In genomic region chrX:11752973-11753590, GRCm38 (mm10) we compare ENCODE assay signal across 8 mouse cellular contexts.
DNase-seq lines count a peak whose midpoint lies in the region; ATAC-seq and TF ChIP-seq lines count a peak whose summit lies in the region.

No protein-coding gene starts in this region.

- no peaks in the 10 kb centered on the region for H3K9me3 ChIP-seq in lung, embryonic 16.5 days (ENCODE audit: control insufficient read depth, low read length)
- no peaks in the 10 kb centered on the region for H3K9me3 ChIP-seq in midbrain, postnatal 0 days (ENCODE audit: low read length)
- H3K9me3 ChIP-seq in forebrain, embryonic 16.5 days (ENCODE audit: control insufficient read depth, low read length) = no peaks in the 10 kb centered on the region

- 14% methylated on average over 13 of the region's 13 CpGs for WGBS in lung, embryonic 16.5 days
- 28% methylated on average over 13 of the region's 13 CpGs for WGBS in midbrain, postnatal 0 days
- 44% methylated on average over 12 of the region's 13 CpGs for WGBS in forebrain, embryonic 16.5 days

- no peak for TF ChIP-seq CTCF in midbrain, postnatal 0 days (IDR thresholded peaks at IDR 0.05)

- peaks cover 8% of the 10 kb centered on the region for H3K4me1 ChIP-seq in lung, embryonic 16.5 days (replicated peaks; ENCODE audit: control insufficient read depth, insufficient read depth, low read length)
- no peaks in the 10 kb centered on the region for H3K4me1 ChIP-seq in midbrain, postnatal 0 days (ENCODE audit: insufficient read depth, low read length)
- H3K4me1 ChIP-seq in forebrain, embryonic 16.5 days (replicated peaks; ENCODE audit: control insufficient read depth, insufficient read depth, low read length) = no peaks in the 10 kb centered on the region

- no peak overlapping the region for H3K9ac ChIP-seq in lung, embryonic 16.5 days (ENCODE audit: low read length)
- H3K9ac ChIP-seq in midbrain, postnatal 0 days (replicated peaks; ENCODE audit: low read length, poor library complexity, severe bottlenecking) = no peak overlapping the region
- H3K9ac ChIP-seq in forebrain, embryonic 16.5 days (replicated peaks; ENCODE audit: low read depth, low read length) = no peak overlapping the region

- no peaks in the 10 kb centered on the region for H3K27me3 ChIP-seq in lung, embryonic 16.5 days (ENCODE audit: control insufficient read depth, insufficient read depth, low read depth, low read length)
- no peaks in the 10 kb centered on the region for H3K27me3 ChIP-seq in midbrain, postnatal 0 days (ENCODE audit: insufficient read depth, low read length)
- no peaks in the 10 kb centered on the region for H3K27me3 ChIP-seq in forebrain, embryonic 16.5 days (replicated peaks; ENCODE audit: control insufficient read depth, insufficient read depth, low read length)

- no peaks in the 10 kb centered on the region for H3K36me3 ChIP-seq in lung, embryonic 16.5 days (ENCODE audit: control insufficient read depth, insufficient read depth, low read length)
- no peaks in the 10 kb centered on the region for H3K36me3 ChIP-seq in midbrain, postnatal 0 days (ENCODE audit: insufficient read depth, low read length)
- H3K36me3 ChIP-seq in forebrain, embryonic 16.5 days (ENCODE audit: control insufficient read depth, insufficient read depth) = no peaks in the 10 kb centered on the region

- H3K4me3 ChIP-seq in lung, embryonic 16.5 days (ENCODE audit: low read length) = no peak overlapping the region
- H3K4me3 ChIP-seq in midbrain, postnatal 0 days (ENCODE audit: low read depth, low read length) = no peak overlapping the region
- H3K4me3 ChIP-seq in forebrain, embryonic 16.5 days (replicated peaks; ENCODE audit: low read length) = no peak overlapping the region

- peak; percentile 11 for DNase-seq in adrenal gland, adult 2 months
- DNase-seq in adrenal gland, postnatal 10 days = no peak
- no peak for DNase-seq in lung, postnatal 25 days (ENCODE audit: low spot score)
- DNase-seq in embryo, embryonic 10.5 days (ENCODE audit: low spot score) = peak; percentile 5
- no peak for DNase-seq in midbrain, postnatal 0 days (ENCODE audit: low spot score)
- DNase-seq in adrenal gland, postnatal 14 days = no peak

- peak; percentile 17; the same call in 1 of the 2 replicates for ATAC-seq in lung, embryonic 16.5 days (ENCODE audit: low read depth)
- ATAC-seq in midbrain, postnatal 0 days (ENCODE audit: low FRiP score) = 0 out of 2 replicates have a peak, but pooled peaks have one; percentile 10
- no peak for ATAC-seq in forebrain, embryonic 16.5 days

- no peak overlapping the region for H3K4me2 ChIP-seq in lung, embryonic 16.5 days (ENCODE audit: low read depth, low read length)
- H3K4me2 ChIP-seq in midbrain, postnatal 0 days (ENCODE audit: low read depth, low read length, poor library complexity, severe bottlenecking) = no peak overlapping the region
- H3K4me2 ChIP-seq in forebrain, embryonic 16.5 days (ENCODE audit: low read length) = no peak overlapping the region

- peak overlapping the region; percentile 17; the same call in 1 of the 2 replicates for H3K27ac ChIP-seq in lung, embryonic 16.5 days (ENCODE audit: low read length)
- no peak overlapping the region for H3K27ac ChIP-seq in midbrain, postnatal 0 days (ENCODE audit: low read depth, low read length)
- H3K27ac ChIP-seq in forebrain, embryonic 16.5 days (ENCODE audit: low read length) = no peak overlapping the region

Comparison
In these comparisons a context has a peak if more than half of its experiments do, and no peak if none do; other contexts are left out.
1. DNase-seq: peak in adrenal gland, adult 2 months (single experiment) and embryo, embryonic 10.5 days (single experiment); none in adrenal gland, postnatal 10 days (single experiment), lung, postnatal 25 days (single experiment), midbrain, postnatal 0 days (single experiment) and adrenal gland, postnatal 14 days (single experiment).